Mouse (Mus musculus) stomach, embryonic 16.5 days (tissue): ENCODE data around the gene Hacd1. TPM values are rescaled to one million over a fixed set of nuclear protein-coding genes. Genes with fewer than 3 reads are reported as not detected.
A peak's percentile ranks its signal among the peaks of the same experiment; 100 is the strongest.
"Not testable (repeated sequence)": the region's sequence is repeated elsewhere in the genome, so short reads cannot be mapped to it uniquely, and the experiment has no call there.

ENCODE experiments used
- ATAC-seq: fragments of 200-750 bp; cut with Nextera tagmentation; 2 replicates; pipeline ENCODE4 v1.8.0; 2017; ENCODE audit warnings: moderate number of reproducible peaks, moderate TSS enrichment; ENCODE audit not compliant: insufficient read depth, low FRiP score
- H3K27ac ChIP-seq: fragments of 300-500 bp; sonication (generic); 2 replicates; pipeline ENCODE4 v1.5.1; 2014; ENCODE audit warnings: low read length
- H3K27me3 ChIP-seq: fragments of 300-500 bp; sonication (generic); 2 replicates; pipeline ENCODE4 v1.6.1; 2014; ENCODE audit warnings: low read length, control low read depth, mixed read lengths; ENCODE audit not compliant: control insufficient read depth, insufficient read depth
- H3K36me3 ChIP-seq: fragments of 300-500 bp; sonication (generic); 2 replicates; pipeline ENCODE4 v1.6.1; 2014; ENCODE audit warnings: low read length; ENCODE audit not compliant: control insufficient read depth, insufficient read depth
- H3K4me1 ChIP-seq: fragments of 300-500 bp; sonication (generic); 2 replicates; pipeline ENCODE4 v1.6.1; 2014; ENCODE audit warnings: low read length, control low read depth, mixed read lengths; ENCODE audit not compliant: control insufficient read depth, insufficient read depth
- H3K4me2 ChIP-seq: fragments of 300-500 bp; sonication (generic); 2 replicates; pipeline ENCODE4 v1.6.1; 2014; ENCODE audit warnings: low read depth, low read length, mixed read lengths
- H3K4me3 ChIP-seq: fragments of 300-500 bp; sonication (generic); replicated peaks from 2 replicates; pipeline ENCODE4 v1.5.1; 2014; ENCODE audit warnings: mild to moderate bottlenecking, low read length
- H3K9ac ChIP-seq: fragments of 300-500 bp; sonication (generic); 2 replicates; pipeline ENCODE4 v1.6.1; 2014; ENCODE audit warnings: low read length
- H3K9me3 ChIP-seq: fragments of 300-500 bp; sonication (generic); replicated peaks from 2 replicates; pipeline ENCODE4 v1.6.1; 2016; ENCODE audit warnings: low read length, control low read depth; ENCODE audit not compliant: control insufficient read depth
- WGBS: fragments of 180-500 bp; shearing (Covaris S2); extraction: QIAGEN DNeasy Blood & Tissue Kit; methylation state at CpG from one replicate; pipeline ENCODE4 v1.1.7; 2014; 5-methylcytosine and 5-hydroxymethylcytosine counted together
- polyA plus RNA-seq: library from polyadenylated mRNA; unstranded; fragments of >200 nt; fragmentation: Nextera tagmentation; extraction: Ambion mirVana; gene quantifications from 2 replicates; pipeline ENCODE4 v1.2.1, GENCODE M21; 2015

Gene Hacd1
- 121 and 137 TPM in 2 replicates for polyA plus RNA-seq

GRCm38 (mm10) chr2:14055566-14056331 lies at the start of gene Hacd1:
Gene Hacd1 (minus strand): TSS chr2:14056135.
- Histone ChIP-seq H3K27me3 (no peaks in the 10 kb centered on the region), H3K4me1 (0 out of 2 replicates have a peak, but pooled peaks cover 2% of the 10 kb centered on the region), H3K9me3 (no peaks in the 10 kb centered on the region), H3K27ac (peak within 1 kb of the TSS; percentile 86), H3K36me3 (no peaks in the 10 kb centered on the region), H3K4me3 (peak within 1 kb of the TSS; percentile 81), H3K9ac (peak within 1 kb of the TSS; percentile 92), H3K4me2 (peak within 1 kb of the TSS; percentile 64)
- under 1% methylated on average over 67 of the region's 101 CpGs for WGBS
- peak; percentile 86 for ATAC-seq

- no peak overlapping the region for H3K9ac ChIP-seq
- no peak overlapping the region for H3K4me3 ChIP-seq
- H3K4me2 ChIP-seq = no peak overlapping the region
Measured at GRCm38 (mm10) chr2:14103924-14104323, 48.0 kb upstream of the Hacd1 start.

GRCm38 (mm10) chr2:14102603-14103002 lies 46.7 kb upstream of the Hacd1 start:
- no peak for ATAC-seq
- no peaks in the 10 kb centered on the region for H3K9me3 ChIP-seq
- no peak overlapping the region for H3K4me3 ChIP-seq
- H3K36me3 ChIP-seq = no peaks in the 10 kb centered on the region
- no peaks in the 10 kb centered on the region for H3K4me1 ChIP-seq
- no peak overlapping the region for H3K4me2 ChIP-seq
- H3K27me3 ChIP-seq = no peaks in the 10 kb centered on the region
- H3K27ac ChIP-seq = no peak overlapping the region
- H3K9ac ChIP-seq = no peak overlapping the region
- 74% methylated on average over 2 of the region's 2 CpGs for WGBS

More at GRCm38 (mm10) chr2:14103924-14104323, 48.0 kb upstream of the Hacd1 start:
- Histone ChIP-seq H3K27ac (no peak overlapping the region), H3K27me3 (no peaks in the 10 kb centered on the region), H3K9me3 (no peaks in the 10 kb centered on the region), H3K4me1 (no peaks in the 10 kb centered on the region), H3K36me3 (no peaks in the 10 kb centered on the region)
- no peak for ATAC-seq
- 83% methylated on average over 1 of the region's 1 CpGs for WGBS

- Histone ChIP-seq H3K4me1 (no peaks in the 10 kb centered on the region), H3K4me3 (no peak overlapping the region), H3K4me2 (no peak overlapping the region), H3K27me3 (no peaks in the 10 kb centered on the region), H3K9me3 (no peaks in the 10 kb centered on the region), H3K27ac (no peak overlapping the region), H3K36me3 (no peaks in the 10 kb centered on the region), H3K9ac (no peak overlapping the region)
- ATAC-seq = no peak
Measured at GRCm38 (mm10) chr2:14100533-14100932, 44.6 kb upstream of the Hacd1 start.

GRCm38 (mm10) chr2:14078527-14078926 lies 22.6 kb upstream of the Hacd1 start:
- not testable (repeated sequence) for H3K4me3 ChIP-seq, H3K4me2 ChIP-seq, H3K27me3 ChIP-seq, ATAC-seq, H3K36me3 ChIP-seq, H3K9ac ChIP-seq, H3K27ac ChIP-seq, H3K9me3 ChIP-seq
- WGBS = 90% methylated on average over 8 of the region's 9 CpGs
- peaks cover 14% of the 10 kb centered on the region for H3K4me1 ChIP-seq

GRCm38 (mm10) chr2:14074221-14074901 lies 18.4 kb upstream of the Hacd1 start:
- H3K27me3 ChIP-seq = no peaks in the 10 kb centered on the region
- H3K9ac ChIP-seq = peak overlapping the region; percentile 97
- under 1% methylated on average over 38 of the region's 38 CpGs for WGBS
- H3K4me2 ChIP-seq = peak overlapping the region; percentile 80
- H3K9me3 ChIP-seq = no peaks in the 10 kb centered on the region
- peak overlapping the region; percentile 97 for H3K4me3 ChIP-seq
- peak overlapping the region; percentile 95 for H3K27ac ChIP-seq
- no peaks in the 10 kb centered on the region for H3K36me3 ChIP-seq
- no peak for ATAC-seq
- H3K4me1 ChIP-seq = peaks cover 19% of the 10 kb centered on the region

GRCm38 (mm10) chr2:14073362-14074220 lies 17.7 kb upstream of the Hacd1 start, which contains the start of gene Stam:
Gene Stam (plus strand): TSS chr2:14074098.
- H3K27ac ChIP-seq = peak within 1 kb of the TSS; percentile 95
- H3K4me3 ChIP-seq = peak within 1 kb of the TSS; percentile 97
- peak within 1 kb of the TSS; percentile 80 for H3K4me2 ChIP-seq
- H3K9me3 ChIP-seq = no peaks in the 10 kb centered on the region
- under 1% methylated on average over 50 of the region's 50 CpGs for WGBS
- ATAC-seq = peak; percentile 95
- H3K27me3 ChIP-seq = no peaks in the 10 kb centered on the region
- no peaks in the 10 kb centered on the region for H3K36me3 ChIP-seq
- peaks cover 19% of the 10 kb centered on the region for H3K4me1 ChIP-seq
- peak within 1 kb of the TSS; percentile 97 for H3K9ac ChIP-seq

GRCm38 (mm10) chr2:14073008-14073361 lies 17.1 kb upstream of the Hacd1 start:
- Histone ChIP-seq H3K4me1 (peaks cover 19% of the 10 kb centered on the region), H3K36me3 (no peaks in the 10 kb centered on the region), H3K4me3 (peak overlapping the region; percentile 97), H3K27ac (peak overlapping the region; percentile 95), H3K27me3 (no peaks in the 10 kb centered on the region), H3K4me2 (peak overlapping the region; percentile 80), H3K9ac (peak overlapping the region; percentile 97), H3K9me3 (no peaks in the 10 kb centered on the region)
- ATAC-seq = no peak
- WGBS = 8% methylated on average over 8 of the region's 8 CpGs
